Mouse (Mus musculus) embryonic facial prominence, embryonic 14.5 days (tissue): ENCODE results near the gene Hoxd3. TPM values are rescaled to one million over a fixed set of nuclear protein-coding genes. Genes with fewer than 3 reads are reported as not detected.

ENCODE experiments used
- ATAC-seq: fragments of 200-750 bp; cut with Nextera tagmentation; 2 replicates; pipeline ENCODE4 v1.8.0; 2017; ENCODE audit warnings: low read depth, moderate number of reproducible peaks, moderate TSS enrichment
- DNase-seq: peaks from one replicate; pipeline ENCODE4 v3.0.0-alpha.2; 2015; ENCODE audit warnings: low spot score
- H3K27ac ChIP-seq: fragments of 300-500 bp; sonication (generic); replicated peaks from 2 replicates; pipeline ENCODE4 v1.5.1; 2014; ENCODE audit warnings: low read depth, mild to moderate bottlenecking, low read length, moderate library complexity
- H3K27me3 ChIP-seq: fragments of 300-500 bp; sonication (generic); replicated peaks from 2 replicates; pipeline ENCODE4 v1.6.1; 2014; ENCODE audit warnings: low read length; ENCODE audit not compliant: control insufficient read depth, insufficient read depth
- H3K36me3 ChIP-seq: fragments of 300-500 bp; sonication (generic); 2 replicates; pipeline ENCODE4 v1.6.1; 2014; ENCODE audit warnings: low read length, mixed read lengths; ENCODE audit not compliant: control insufficient read depth, insufficient read depth
- H3K4me1 ChIP-seq: fragments of 300-500 bp; sonication (generic); 2 replicates; pipeline ENCODE4 v1.6.1; 2014; ENCODE audit warnings: antibody characterized with exemption, low read length; ENCODE audit not compliant: control insufficient read depth, insufficient read depth
- H3K4me2 ChIP-seq: fragments of 300-500 bp; sonication (generic); 2 replicates; pipeline ENCODE4 v1.6.1; 2014; ENCODE audit warnings: low read depth, mild to moderate bottlenecking, low read length, moderate library complexity, mixed read lengths
- H3K4me3 ChIP-seq: fragments of 300-500 bp; sonication (generic); 2 replicates; pipeline ENCODE4 v1.5.1; 2014; ENCODE audit warnings: low read depth, mild to moderate bottlenecking, low read length
- H3K9ac ChIP-seq: fragments of 300-500 bp; sonication (generic); 2 replicates; pipeline ENCODE4 v1.6.1; 2014; ENCODE audit warnings: low read depth, mild to moderate bottlenecking, low read length, moderate library complexity, mixed read lengths
- H3K9me3 ChIP-seq: fragments of 300-500 bp; sonication (generic); 2 replicates; pipeline ENCODE4 v1.6.1; 2016; ENCODE audit warnings: low read length; ENCODE audit not compliant: control insufficient read depth
- WGBS: fragments of 180-500 bp; shearing (Covaris S2); extraction: QIAGEN DNeasy Blood & Tissue Kit; methylation state at CpG from one replicate; pipeline ENCODE4 v1.1.7; 2014; 5-methylcytosine and 5-hydroxymethylcytosine counted together
- polyA plus RNA-seq: library from polyadenylated mRNA; unstranded; fragments of >200 nt; fragmentation: Nextera tagmentation; extraction: Ambion mirVana; gene quantifications from 2 replicates; pipeline ENCODE4 v1.2.1, GENCODE M21; 2014

Hoxd3 gene
- polyA plus RNA-seq, 1 experiment from 2014 or later, result 3.8 TPM

GRCm38 (mm10) chr2:74736688-74737577 lies 25.2 kb downstream of the Hoxd3 start:
- ATAC-seq (no peak), DNase-seq (no peak)
- Histone ChIP-seq H3K9ac (peak overlapping the region; percentile 42), H3K4me1 (no peaks in the 10 kb centered on the region; the same call in 1 of the 2 replicates), H3K4me3 (peak overlapping the region; percentile 29), H3K27me3 (peaks cover 97% of the 10 kb centered on the region), H3K36me3 (no peaks in the 10 kb centered on the region), H3K9me3 (no peaks in the 10 kb centered on the region), H3K27ac (no peak overlapping the region; the same call in 1 of the 2 replicates), H3K4me2 (peak overlapping the region; percentile 46)
- WGBS, result 4% methylated on average over 15 of the region's 15 CpGs

DNA sequence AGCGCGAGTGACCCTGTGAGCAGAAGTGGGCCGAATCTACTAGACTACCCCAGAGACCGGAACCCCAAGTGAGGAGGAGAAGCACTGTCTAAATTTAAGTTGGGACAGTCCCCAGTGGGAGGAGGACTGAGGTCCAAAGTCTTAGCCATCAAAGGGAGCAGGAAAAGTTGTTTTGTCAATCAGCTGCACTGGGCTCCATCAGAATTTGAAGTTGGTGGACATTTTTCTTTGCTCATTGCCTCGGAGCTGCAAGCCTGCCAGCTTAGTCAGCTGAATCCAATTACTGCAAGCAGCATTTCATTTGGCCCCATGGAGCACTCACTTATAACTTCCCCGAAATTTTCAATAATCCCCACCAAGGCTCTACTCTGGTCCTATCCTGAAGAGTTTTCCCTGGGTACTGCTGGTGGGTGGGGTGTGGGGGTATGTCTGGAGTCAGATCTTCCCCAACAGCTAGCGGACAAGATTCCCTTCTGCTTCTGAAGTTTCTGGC lies 25.9 kb downstream of the Hoxd3 start:
- Histone ChIP-seq H3K36me3 (no peaks in the 10 kb centered on the region), H3K27ac (no peak overlapping the region), H3K27me3 (peaks cover 97% of the 10 kb centered on the region), H3K4me1 (no peaks in the 10 kb centered on the region; the same call in 1 of the 2 replicates), H3K9ac (no peak overlapping the region), H3K9me3 (no peaks in the 10 kb centered on the region), H3K4me3 (peak overlapping the region; percentile 13; the same call in 1 of the 2 replicates), H3K4me2 (peak overlapping the region; percentile 35; the same call in 1 of the 2 replicates)
- DNase-seq (peak; percentile 61), ATAC-seq (no peak)
- WGBS, result 1% methylated on average over 7 of the region's 7 CpGs

GRCm38 (mm10) chr2:74738623-74739475 lies 27.1 kb downstream of the Hoxd3 start:
- Histone ChIP-seq H3K27me3 (peaks cover 97% of the 10 kb centered on the region), H3K4me3 (peak overlapping the region; percentile 17; the same call in 1 of the 2 replicates), H3K36me3 (no peaks in the 10 kb centered on the region), H3K4me1 (no peaks in the 10 kb centered on the region; the same call in 1 of the 2 replicates), H3K9me3 (no peaks in the 10 kb centered on the region), H3K9ac (peak overlapping the region; percentile 8; the same call in 1 of the 2 replicates), H3K27ac (no peak overlapping the region; the same call in 1 of the 2 replicates), H3K4me2 (peak overlapping the region; percentile 35)
- ATAC-seq (no peak), DNase-seq (no peak)
- WGBS, result 5% methylated on average over 20 of the region's 20 CpGs

GRCm38 (mm10) chr2:74739476-74739800 lies 27.7 kb downstream of the Hoxd3 start:
- Histone ChIP-seq H3K27ac (no peak overlapping the region), H3K4me2 (peak overlapping the region; percentile 35), H3K9ac (no peak overlapping the region), H3K4me1 (no peaks in the 10 kb centered on the region; the same call in 1 of the 2 replicates), H3K4me3 (no peak overlapping the region), H3K27me3 (peaks cover 98% of the 10 kb centered on the region), H3K36me3 (no peaks in the 10 kb centered on the region), H3K9me3 (no peaks in the 10 kb centered on the region)
- DNase-seq (no peak), ATAC-seq (no peak)
- WGBS, result 10% methylated on average over 2 of the region's 2 CpGs

GRCm38 (mm10) chr2:74739869-74740268 lies 28.1 kb downstream of the Hoxd3 start:
- no peaks in the 10 kb centered on the region for H3K36me3 ChIP-seq
- no peak overlapping the region; the same call in 1 of the 2 replicates for H3K4me3 ChIP-seq
- H3K27me3 ChIP-seq, result peaks cover 98% of the 10 kb centered on the region
- no peaks in the 10 kb centered on the region; the same call in 1 of the 2 replicates for H3K4me1 ChIP-seq
- WGBS, result 4% methylated on average over 14 of the region's 14 CpGs
- H3K9ac ChIP-seq, result peak overlapping the region; percentile 2; the same call in 1 of the 2 replicates
- H3K9me3 ChIP-seq, result no peaks in the 10 kb centered on the region
- ATAC-seq (no peak), DNase-seq (no peak)
- H3K27ac ChIP-seq, result no peak overlapping the region
- peak overlapping the region; percentile 37 for H3K4me2 ChIP-seq

GRCm38 (mm10) chr2:74740311-74741091 lies 28.8 kb downstream of the Hoxd3 start:
- WGBS, result 3% methylated on average over 41 of the region's 43 CpGs
- ATAC-seq (no peak), DNase-seq (no peak)
- H3K27me3 ChIP-seq, result peaks cover 98% of the 10 kb centered on the region
- no peaks in the 10 kb centered on the region for H3K9me3 ChIP-seq
- H3K27ac ChIP-seq, result no peak overlapping the region
- peak overlapping the region; percentile 2; the same call in 1 of the 2 replicates for H3K9ac ChIP-seq
- no peaks in the 10 kb centered on the region for H3K36me3 ChIP-seq
- H3K4me3 ChIP-seq, result peak overlapping the region; percentile 15; the same call in 1 of the 2 replicates
- H3K4me2 ChIP-seq, result peak overlapping the region; percentile 37
- H3K4me1 ChIP-seq, result no peaks in the 10 kb centered on the region; the same call in 1 of the 2 replicates

- Histone ChIP-seq H3K9ac (no peak overlapping the region), H3K9me3 (no peaks in the 10 kb centered on the region), H3K4me3 (no peak overlapping the region), H3K4me1 (peaks cover 1% of the 10 kb centered on the region; the same call in 1 of the 2 replicates), H3K27me3 (peaks cover 98% of the 10 kb centered on the region), H3K36me3 (no peaks in the 10 kb centered on the region), H3K4me2 (no peak overlapping the region), H3K27ac (no peak overlapping the region)
- ATAC-seq (no peak), DNase-seq (no peak)
- 29% methylated on average over 2 of the region's 3 CpGs for WGBS
Measured at GRCm38 (mm10) chr2:74741252-74741978, 29.7 kb downstream of the Hoxd3 start.
